Mouse (Mus musculus): Measurements from ENCODE around the gene Slc25a51.

The Slc25a51 gene

GRCm38 (mm10) chr4:45408427-45409132 is at the start of gene Slc25a51:
TSS of gene Slc25a51 (minus strand) at chr4:45408766.
- peak; percentile 71 to 81 for DNase-seq (ENCODE audit: low spot score in 2 of 2)

- no peak for DNase-seq (ENCODE audit: low spot score in 2 of 2)
Observed at GRCm38 (mm10) chr4:45457543-45457942, 49.0 kb upstream of the Slc25a51 start.

GRCm38 (mm10) chr4:45455001-45455400 is 46.4 kb upstream of the Slc25a51 start:
- no peak for DNase-seq (ENCODE audit: low spot score in 2 of 2)

- DNase-seq (ENCODE audit: low spot score in 2 of 2), result no peak
Observed at GRCm38 (mm10) chr4:45453271-45453851, 44.8 kb upstream of the Slc25a51 start.

GRCm38 (mm10) chr4:45452569-45453111 is 44.1 kb upstream of the Slc25a51 start:
- DNase-seq (ENCODE audit: low spot score in 2 of 2), result no peak

GRCm38 (mm10) chr4:45449012-45449411 is 40.4 kb upstream of the Slc25a51 start:
- no peak for DNase-seq (ENCODE audit: low spot score in 2 of 2)

GRCm38 (mm10) chr4:45448481-45448880 is 39.9 kb upstream of the Slc25a51 start:
- no peak for DNase-seq (ENCODE audit: low spot score in 2 of 2)

GRCm38 (mm10) chr4:45447196-45447595 is 38.6 kb upstream of the Slc25a51 start:
- DNase-seq (ENCODE audit: low spot score in 2 of 2), result no peak

GRCm38 (mm10) chr4:45445235-45445634 is 36.7 kb upstream of the Slc25a51 start:
- no peak for DNase-seq (ENCODE audit: low spot score in 2 of 2)

GRCm38 (mm10) chr4:45444813-45445212 is 36.2 kb upstream of the Slc25a51 start:
- DNase-seq (ENCODE audit: low spot score in 2 of 2), result no peak

- DNase-seq (ENCODE audit: low spot score in 2 of 2), result no peak
Observed at GRCm38 (mm10) chr4:45443652-45444051, 35.1 kb upstream of the Slc25a51 start.

GRCm38 (mm10) chr4:45442237-45442636 is 33.7 kb upstream of the Slc25a51 start:
- DNase-seq (ENCODE audit: low spot score in 2 of 2), result no peak

- no peak for DNase-seq (ENCODE audit: low spot score in 2 of 2)
Observed at GRCm38 (mm10) chr4:45441778-45442177, 33.2 kb upstream of the Slc25a51 start.

GRCm38 (mm10) chr4:45439281-45439680 is 30.7 kb upstream of the Slc25a51 start:
- DNase-seq (ENCODE audit: low spot score in 2 of 2), result no peak

GRCm38 (mm10) chr4:45437010-45437409 is 28.4 kb upstream of the Slc25a51 start:
- no peak for DNase-seq (ENCODE audit: low spot score in 2 of 2)

- DNase-seq (ENCODE audit: low spot score in 2 of 2), result no peak
Observed at GRCm38 (mm10) chr4:45436383-45436913, 27.9 kb upstream of the Slc25a51 start.

GRCm38 (mm10) chr4:45435899-45436298 is 27.3 kb upstream of the Slc25a51 start:
- DNase-seq (ENCODE audit: low spot score in 2 of 2), result no peak

- DNase-seq (ENCODE audit: low spot score in 2 of 2), result no peak
Observed at GRCm38 (mm10) chr4:45434681-45435080, 26.1 kb upstream of the Slc25a51 start.

GRCm38 (mm10) chr4:45434071-45434470 is 25.5 kb upstream of the Slc25a51 start:
- no peak for DNase-seq (ENCODE audit: low spot score in 2 of 2)

GRCm38 (mm10) chr4:45431806-45432205 is 23.2 kb upstream of the Slc25a51 start:
- DNase-seq (ENCODE audit: low spot score in 2 of 2), result no peak

- DNase-seq (ENCODE audit: low spot score in 2 of 2), result no peak
Observed at GRCm38 (mm10) chr4:45431316-45431715, 22.8 kb upstream of the Slc25a51 start.

GRCm38 (mm10) chr4:45429451-45429850 is 20.9 kb upstream of the Slc25a51 start:
- DNase-seq (ENCODE audit: low spot score in 2 of 2), result no peak

Data from frontal cortex, postnatal 14 days (tissue).